Mouse (Mus musculus) intestine, postnatal 0 days (tissue): ENCODE results near the gene Stmn1. TPM values are rescaled to one million over a fixed set of nuclear protein-coding genes. Genes with fewer than 3 reads are reported as not detected.
A peak's percentile ranks its signal among the peaks of the same experiment; 100 is the strongest.

Experiments
- ATAC-seq: fragments of 200-750 bp; cut with Nextera tagmentation; 2 replicates; pipeline ENCODE4 v1.8.0; 2017; ENCODE audit warnings: mild to moderate bottlenecking, moderate TSS enrichment, moderate library complexity
- H3K27ac ChIP-seq: fragments of 300-500 bp; sonication (generic); 2 replicates; pipeline ENCODE4 v1.5.1; 2014; ENCODE audit warnings: mild to moderate bottlenecking, low read depth, low read length, moderate library complexity
- H3K27me3 ChIP-seq: fragments of 300-500 bp; sonication (generic); replicated peaks from 2 replicates; pipeline ENCODE4 v1.6.1; 2014; ENCODE audit warnings: low read length, mixed read lengths; ENCODE audit not compliant: control insufficient read depth, insufficient read depth
- H3K36me3 ChIP-seq: fragments of 300-500 bp; sonication (generic); 2 replicates; pipeline ENCODE4 v1.6.1; 2014; ENCODE audit warnings: mild to moderate bottlenecking, moderate library complexity; ENCODE audit not compliant: control insufficient read depth, insufficient read depth
- H3K4me1 ChIP-seq: fragments of 300-500 bp; sonication (generic); replicated peaks from 2 replicates; pipeline ENCODE4 v1.6.1; 2014; ENCODE audit warnings: antibody characterized with exemption, low read length, mixed read lengths; ENCODE audit not compliant: control insufficient read depth, insufficient read depth
- H3K4me2 ChIP-seq: fragments of 300-500 bp; sonication (generic); replicated peaks from 2 replicates; pipeline ENCODE4 v1.6.1; 2014; ENCODE audit warnings: low read depth, mild to moderate bottlenecking, moderate library complexity
- H3K4me3 ChIP-seq: fragments of 300-500 bp; sonication (generic); 2 replicates; pipeline ENCODE4 v1.5.1; 2014; ENCODE audit warnings: low read depth, low read length
- H3K9ac ChIP-seq: fragments of 300-500 bp; sonication (generic); 2 replicates; pipeline ENCODE4 v1.6.1; 2014; ENCODE audit warnings: mild to moderate bottlenecking, low read depth, low read length
- H3K9me3 ChIP-seq: fragments of 300-500 bp; sonication (generic); 2 replicates; pipeline ENCODE4 v1.6.1; 2016; ENCODE audit warnings: mixed run types; ENCODE audit not compliant: control insufficient read depth
- CTCF ChIP-seq: sonication (generic); IDR thresholded peaks from 2 replicates; pipeline ENCODE4 v1.5.1; 2016; ENCODE audit warnings: low read depth, mild to moderate bottlenecking, control low read depth, antibody characterized with exemption, moderate library complexity
- WGBS: fragments of 180-500 bp; shearing (Covaris S2); extraction: QIAGEN DNeasy Blood & Tissue Kit; methylation state at CpG from one replicate; pipeline ENCODE4 v1.1.7; 2014; 5-methylcytosine and 5-hydroxymethylcytosine counted together
- polyA plus RNA-seq: library from polyadenylated mRNA; unstranded; fragments of >200 nt; fragmentation: Nextera tagmentation; extraction: Ambion mirVana; gene quantifications from 2 replicates; pipeline ENCODE4 v1.2.1, GENCODE M21; 2015

The Stmn1 gene
- polyA plus RNA-seq, 1 experiment from 2014 or later: 412 TPM

DNA sequence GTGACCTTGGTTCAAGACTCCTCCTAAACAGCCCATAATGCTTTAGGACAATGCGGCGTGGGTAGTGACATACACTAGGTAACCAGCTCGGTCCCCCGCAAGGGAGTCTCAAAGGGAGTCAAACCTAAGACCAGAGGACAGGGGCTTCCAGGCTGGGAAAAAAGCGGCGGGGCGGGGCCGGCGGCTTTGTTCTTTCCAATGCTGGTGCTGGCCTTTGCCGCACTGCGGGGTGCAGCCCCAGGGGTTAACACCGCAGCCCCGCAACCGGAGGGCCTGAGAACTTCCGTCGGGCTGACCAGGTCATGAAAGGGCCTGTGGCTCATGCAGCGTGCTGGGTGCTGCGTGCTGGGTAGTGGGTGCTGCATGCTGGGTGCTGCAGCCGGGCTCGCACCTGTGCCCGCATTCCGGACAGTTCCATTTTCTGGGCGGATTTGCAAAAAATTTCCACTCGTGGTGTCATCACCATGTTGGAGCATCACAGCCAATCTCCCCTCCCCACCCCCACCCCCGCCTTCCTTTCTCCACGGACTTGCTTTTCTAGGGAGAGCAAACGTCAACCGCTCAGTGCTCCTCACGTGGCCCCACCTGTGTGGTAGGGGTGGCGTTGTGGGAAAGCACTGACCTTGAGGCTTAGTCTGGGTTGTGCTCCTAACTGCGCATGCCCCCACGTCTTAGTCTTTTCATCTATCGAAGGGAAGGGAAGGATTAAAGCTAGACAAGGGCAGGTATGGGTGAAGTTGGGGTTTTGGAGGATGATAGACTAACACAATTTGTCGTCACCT is 14.3 kb upstream of the Stmn1 start:
- H3K4me1 ChIP-seq: 0 out of 2 replicates have a peak, but pooled peaks cover 3% of the 10 kb centered on the region
- 33% methylated on average over 34 of the region's 34 CpGs for WGBS
- H3K9me3 ChIP-seq: no peaks in the 10 kb centered on the region
- no peak overlapping the region for H3K4me2 ChIP-seq
- no peak overlapping the region for H3K9ac ChIP-seq
- H3K36me3 ChIP-seq: no peaks in the 10 kb centered on the region
- H3K27ac ChIP-seq: no peak overlapping the region
- no peak for ATAC-seq
- H3K4me3 ChIP-seq: no peak overlapping the region
- TF ChIP-seq CTCF: no peak
- H3K27me3 ChIP-seq: peaks cover 10% of the 10 kb centered on the region; the same call in 1 of the 2 replicates

DNA sequence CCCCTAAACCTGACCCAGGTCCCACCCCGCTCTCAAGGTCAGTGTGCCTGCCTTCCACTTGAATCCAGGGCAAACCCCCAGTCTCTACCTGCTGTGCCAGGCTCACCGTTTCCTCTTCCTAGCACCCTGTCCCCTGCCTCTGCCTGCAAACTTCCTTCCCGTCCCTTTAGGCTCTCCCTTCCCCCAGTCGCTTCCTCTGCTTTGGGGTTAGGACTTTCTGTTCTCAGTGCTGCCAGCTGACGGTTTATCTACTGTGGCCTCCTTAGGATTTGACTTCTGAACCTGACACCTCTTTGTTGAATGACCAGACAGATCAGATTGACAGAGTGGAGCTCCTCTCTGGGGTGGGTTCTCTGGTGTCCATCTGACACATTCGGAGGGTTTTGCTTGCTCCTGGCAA is 12.8 kb upstream of the Stmn1 start:
- peak; percentile 31; the same call in 1 of the 2 replicates for ATAC-seq
- no peak for TF ChIP-seq CTCF
- peaks cover 10% of the 10 kb centered on the region; the same call in 1 of the 2 replicates for H3K27me3 ChIP-seq
- 37% methylated on average over 6 of the region's 6 CpGs for WGBS
- H3K9me3 ChIP-seq: no peaks in the 10 kb centered on the region
- no peak overlapping the region for H3K4me3 ChIP-seq
- H3K4me2 ChIP-seq: peak overlapping the region; percentile 21; the same call in 1 of the 2 replicates
- H3K9ac ChIP-seq: no peak overlapping the region
- 0 out of 2 replicates have a peak, but pooled peaks cover 3% of the 10 kb centered on the region for H3K4me1 ChIP-seq
- no peak overlapping the region for H3K27ac ChIP-seq
- H3K36me3 ChIP-seq: no peaks in the 10 kb centered on the region

GRCm38 (mm10) chr4:134457130-134457825 is 10.8 kb upstream of the Stmn1 start:
- Histone ChIP-seq H3K9me3 (no peaks in the 10 kb centered on the region), H3K4me2 (no peak overlapping the region), H3K27ac (no peak overlapping the region), H3K36me3 (no peaks in the 10 kb centered on the region), H3K9ac (no peak overlapping the region), H3K4me1 (0 out of 2 replicates have a peak, but pooled peaks cover 2% of the 10 kb centered on the region), H3K27me3 (peaks cover 10% of the 10 kb centered on the region; the same call in 1 of the 2 replicates), H3K4me3 (no peak overlapping the region)
- 55% methylated on average over 7 of the region's 7 CpGs for WGBS
- TF ChIP-seq CTCF: no peak
- ATAC-seq: no peak

DNA sequence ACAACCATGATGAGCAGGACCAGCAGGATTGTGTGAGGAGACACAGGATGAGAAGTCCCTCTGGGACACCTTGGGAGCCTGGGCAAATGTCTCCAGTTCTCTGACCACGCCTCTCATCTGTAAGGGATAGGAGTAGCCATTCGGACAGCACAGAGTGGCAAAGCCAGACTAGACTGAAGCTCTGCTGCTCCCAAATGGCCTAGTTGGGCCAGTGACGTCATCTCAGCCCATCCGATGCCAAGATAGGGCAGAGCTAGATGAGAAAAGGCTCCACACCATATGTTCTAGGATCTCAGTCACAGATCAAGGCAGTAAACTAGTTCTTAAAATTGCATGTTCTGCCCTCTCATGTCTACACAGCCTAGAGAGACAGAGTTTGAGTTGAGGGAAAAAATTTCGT is 9.3 kb upstream of the Stmn1 start:
- H3K4me3 ChIP-seq: no peak overlapping the region
- H3K27ac ChIP-seq: no peak overlapping the region
- H3K4me1 ChIP-seq: no peaks in the 10 kb centered on the region
- no peak for TF ChIP-seq CTCF
- no peaks in the 10 kb centered on the region for H3K9me3 ChIP-seq
- ATAC-seq: no peak
- H3K9ac ChIP-seq: no peak overlapping the region
- peaks cover 4% of the 10 kb centered on the region; the same call in 1 of the 2 replicates for H3K27me3 ChIP-seq
- H3K4me2 ChIP-seq: no peak overlapping the region
- no peaks in the 10 kb centered on the region for H3K36me3 ChIP-seq
- WGBS: 83% methylated on average over 5 of the region's 5 CpGs

GRCm38 (mm10) chr4:134460277-134460676 is 7.8 kb upstream of the Stmn1 start:
- H3K4me1 ChIP-seq: no peaks in the 10 kb centered on the region
- H3K4me3 ChIP-seq: no peak overlapping the region
- H3K36me3 ChIP-seq: no peaks in the 10 kb centered on the region
- WGBS: 72% methylated on average over 10 of the region's 10 CpGs
- no peak overlapping the region for H3K4me2 ChIP-seq
- no peaks in the 10 kb centered on the region for H3K27me3 ChIP-seq
- no peak for ATAC-seq
- H3K27ac ChIP-seq: no peak overlapping the region
- no peaks in the 10 kb centered on the region for H3K9me3 ChIP-seq
- TF ChIP-seq CTCF: no peak
- H3K9ac ChIP-seq: no peak overlapping the region

DNA sequence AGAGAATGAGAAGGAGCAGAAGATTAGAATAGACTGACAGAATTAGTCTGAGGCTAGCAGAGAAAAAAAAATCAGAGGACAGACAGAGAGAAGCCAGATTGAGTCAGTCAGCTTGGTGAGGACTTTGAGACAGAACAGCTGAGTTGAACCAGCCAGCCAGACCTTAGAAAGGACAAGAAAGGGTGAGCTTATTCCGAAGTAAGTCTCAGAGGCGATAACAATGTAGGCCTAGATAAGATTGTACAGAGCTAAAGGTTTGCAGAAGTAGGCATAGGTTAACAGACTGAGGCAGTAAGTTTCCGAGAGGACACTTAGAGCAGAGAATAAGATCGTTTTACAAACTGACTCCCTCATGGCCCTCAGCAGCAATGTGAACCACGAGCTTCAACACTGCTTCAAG is 6.9 kb upstream of the Stmn1 start:
- Histone ChIP-seq H3K9me3 (no peaks in the 10 kb centered on the region), H3K4me3 (no peak overlapping the region), H3K27ac (no peak overlapping the region), H3K27me3 (no peaks in the 10 kb centered on the region), H3K9ac (no peak overlapping the region), H3K4me1 (no peaks in the 10 kb centered on the region), H3K36me3 (no peaks in the 10 kb centered on the region), H3K4me2 (no peak overlapping the region)
- no peak for ATAC-seq
- no peak for TF ChIP-seq CTCF
- WGBS: 68% methylated on average over 5 of the region's 5 CpGs
